Mouse (Mus musculus): ENCODE measurements around the gene Ncl. TPM values are rescaled to one million over a fixed set of nuclear protein-coding genes. Genes with fewer than 3 reads are reported as not detected.

The Ncl gene
- polyA plus RNA-seq, 1 experiment from 2014 or later = 285 TPM

- H3K4me1 ChIP-seq = peaks cover 22% of the 10 kb centered on the region
- H3K9ac ChIP-seq = peak overlapping the region; percentile 94
- ATAC-seq = peak; percentile 63
- peak overlapping the region; percentile 98 for H3K27ac ChIP-seq
- H3K9me3 ChIP-seq (replicated peaks) = no peaks in the 10 kb centered on the region
- peaks cover 43% of the 10 kb centered on the region for H3K36me3 ChIP-seq (ENCODE audit: poor library complexity, severe bottlenecking)
- H3K4me3 ChIP-seq = peak overlapping the region; percentile 91
- WGBS = under 1% methylated on average over 41 of the region's 41 CpGs
- peak overlapping the region; percentile 88 for H3K4me2 ChIP-seq
- H3K27me3 ChIP-seq = no peaks in the 10 kb centered on the region
These were observed 833 bp downstream of the Ncl start for GRCm38 (mm10) chr1:86358229-86358905.

DNA sequence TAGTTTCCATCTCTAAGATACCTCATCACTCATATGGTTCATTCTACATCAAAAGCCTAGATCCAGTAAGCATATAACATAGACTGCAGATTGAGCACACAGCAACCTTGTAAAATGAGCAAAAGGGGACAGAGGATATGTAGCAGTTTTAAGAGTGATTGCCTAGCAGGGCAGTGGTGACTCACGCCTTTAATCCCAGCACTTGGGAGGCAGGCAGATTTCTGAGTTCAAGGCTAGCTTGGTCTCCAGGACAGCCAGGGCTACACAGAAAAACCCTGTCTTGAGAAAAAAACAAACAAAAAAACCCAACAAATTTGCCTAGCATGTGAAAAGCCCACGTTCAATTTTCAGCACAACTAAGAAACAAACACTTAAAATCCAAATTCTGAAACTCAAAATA lies 5.0 kb downstream of the Ncl start:
- 92% methylated on average over 2 of the region's 2 CpGs for WGBS
- H3K27me3 ChIP-seq = no peaks in the 10 kb centered on the region
- ATAC-seq = no peak
- H3K27ac ChIP-seq = no peak overlapping the region
- no peak overlapping the region for H3K4me3 ChIP-seq
- no peak overlapping the region for H3K9ac ChIP-seq
- H3K36me3 ChIP-seq (ENCODE audit: poor library complexity, severe bottlenecking) = peaks cover 83% of the 10 kb centered on the region
- no peak overlapping the region for H3K4me2 ChIP-seq
- no peaks in the 10 kb centered on the region for H3K9me3 ChIP-seq (replicated peaks)
- H3K4me1 ChIP-seq = peaks cover 8% of the 10 kb centered on the region

GRCm38 (mm10) chr1:86350576-86350975 lies 8.6 kb downstream of the Ncl start:
- no peak overlapping the region for H3K9ac ChIP-seq
- H3K9me3 ChIP-seq (replicated peaks) = no peaks in the 10 kb centered on the region
- peaks cover 93% of the 10 kb centered on the region for H3K36me3 ChIP-seq (ENCODE audit: poor library complexity, severe bottlenecking)
- H3K4me1 ChIP-seq = no peaks in the 10 kb centered on the region
- no peak overlapping the region for H3K4me3 ChIP-seq
- no peak overlapping the region for H3K27ac ChIP-seq
- WGBS = 85% methylated on average over 8 of the region's 8 CpGs
- no peak overlapping the region for H3K4me2 ChIP-seq
- ATAC-seq = no peak
- no peaks in the 10 kb centered on the region for H3K27me3 ChIP-seq

DNA sequence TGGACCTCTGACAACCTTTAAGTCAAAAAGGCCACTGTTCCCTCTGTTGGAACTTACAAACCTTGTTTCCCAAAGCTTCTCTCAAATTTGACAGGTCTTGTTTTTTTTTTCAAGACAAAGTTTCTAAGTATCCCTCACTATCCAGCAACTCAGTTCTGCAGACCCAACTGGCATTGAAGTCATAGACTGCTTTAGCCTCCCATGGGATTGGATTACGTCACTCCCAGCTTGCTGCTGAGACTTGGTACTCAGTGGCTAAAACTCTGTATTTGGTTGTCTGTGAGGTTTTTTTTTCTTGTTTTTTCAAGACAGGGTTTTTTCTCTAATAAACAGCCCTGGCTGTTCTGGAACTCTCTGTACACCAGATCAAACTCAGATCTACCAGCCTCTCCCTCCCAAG lies 9.5 kb downstream of the Ncl start:
- Histone ChIP-seq H3K4me2 (no peak overlapping the region), H3K9ac (no peak overlapping the region), H3K27me3 (no peaks in the 10 kb centered on the region), H3K27ac (no peak overlapping the region), H3K4me1 (no peaks in the 10 kb centered on the region), H3K9me3 (replicated peaks) (no peaks in the 10 kb centered on the region), H3K4me3 (no peak overlapping the region), H3K36me3 (ENCODE audit: poor library complexity, severe bottlenecking) (peaks cover 84% of the 10 kb centered on the region)
- ATAC-seq = no peak
- 94% methylated on average over 1 of the region's 1 CpGs for WGBS

- 90% methylated on average over 3 of the region's 3 CpGs for WGBS
- Histone ChIP-seq H3K4me2 (no peak overlapping the region), H3K4me1 (no peaks in the 10 kb centered on the region)
These were observed 10.0 kb downstream of the Ncl start for GRCm38 (mm10) chr1:86349201-86349600.

DNA sequence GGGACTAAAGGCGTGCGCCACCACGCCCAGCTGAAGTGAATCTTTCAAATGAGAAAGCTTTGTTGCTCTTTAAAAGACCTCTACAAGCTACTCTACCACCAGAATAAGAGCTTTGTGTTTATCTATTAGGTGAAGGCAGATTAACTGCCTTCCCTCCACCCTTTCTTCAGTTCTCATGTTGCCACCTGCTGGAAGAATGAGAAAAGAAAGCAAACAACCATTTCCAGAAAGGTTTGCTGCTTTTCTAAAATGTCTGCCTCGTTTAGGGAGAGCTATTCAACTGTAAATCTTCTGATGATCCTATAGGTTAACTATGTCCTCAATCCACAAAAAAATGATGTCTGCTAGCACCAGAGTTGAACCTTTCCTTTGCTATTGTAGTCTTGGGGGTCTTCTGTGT lies 10.4 kb downstream of the Ncl start:
- Histone ChIP-seq H3K27me3 (no peaks in the 10 kb centered on the region), H3K9ac (no peak overlapping the region), H3K4me3 (no peak overlapping the region), H3K4me1 (no peaks in the 10 kb centered on the region), H3K36me3 (ENCODE audit: poor library complexity, severe bottlenecking) (peaks cover 75% of the 10 kb centered on the region), H3K27ac (no peak overlapping the region), H3K9me3 (replicated peaks) (no peaks in the 10 kb centered on the region), H3K4me2 (no peak overlapping the region)
- ATAC-seq = 0 out of 2 replicates have a peak, but pooled peaks have one; percentile 27
- WGBS = 65% methylated on average over 4 of the region's 4 CpGs

More at GRCm38 (mm10) chr1:86349201-86349600, 10.0 kb downstream of the Ncl start:
- Histone ChIP-seq H3K9ac (no peak overlapping the region), H3K4me3 (no peak overlapping the region), H3K27me3 (no peaks in the 10 kb centered on the region), H3K9me3 (replicated peaks) (no peaks in the 10 kb centered on the region), H3K27ac (no peak overlapping the region), H3K36me3 (ENCODE audit: poor library complexity, severe bottlenecking) (peaks cover 79% of the 10 kb centered on the region)
- no peak for ATAC-seq

DNA sequence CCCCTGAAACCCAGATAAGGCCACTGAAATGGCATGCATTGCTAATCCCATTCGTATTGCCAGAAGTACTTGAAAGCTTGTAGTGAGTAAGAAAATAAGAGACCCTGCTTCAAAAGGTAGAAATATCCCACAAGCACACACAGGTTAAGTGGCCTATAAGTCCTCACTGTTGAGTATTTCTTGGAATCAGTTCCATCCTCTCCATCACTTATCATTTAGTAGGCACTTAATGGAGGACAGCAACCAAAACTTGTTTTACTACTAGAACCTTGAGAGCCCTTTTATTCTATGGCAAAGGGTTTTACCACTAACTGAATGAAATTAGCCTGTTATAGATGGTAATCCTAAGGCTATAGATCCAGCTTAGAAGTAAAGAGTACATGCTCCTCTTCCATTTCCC lies 11.1 kb downstream of the Ncl start:
- 70% methylated on average over 1 of the region's 1 CpGs for WGBS
- H3K27ac ChIP-seq = no peak overlapping the region
- H3K4me2 ChIP-seq = no peak overlapping the region
- H3K27me3 ChIP-seq = no peaks in the 10 kb centered on the region
- no peak overlapping the region for H3K4me3 ChIP-seq
- H3K9me3 ChIP-seq (replicated peaks) = no peaks in the 10 kb centered on the region
- peaks cover 68% of the 10 kb centered on the region for H3K36me3 ChIP-seq (ENCODE audit: poor library complexity, severe bottlenecking)
- H3K4me1 ChIP-seq = no peaks in the 10 kb centered on the region
- H3K9ac ChIP-seq = no peak overlapping the region
- ATAC-seq = no peak

DNA sequence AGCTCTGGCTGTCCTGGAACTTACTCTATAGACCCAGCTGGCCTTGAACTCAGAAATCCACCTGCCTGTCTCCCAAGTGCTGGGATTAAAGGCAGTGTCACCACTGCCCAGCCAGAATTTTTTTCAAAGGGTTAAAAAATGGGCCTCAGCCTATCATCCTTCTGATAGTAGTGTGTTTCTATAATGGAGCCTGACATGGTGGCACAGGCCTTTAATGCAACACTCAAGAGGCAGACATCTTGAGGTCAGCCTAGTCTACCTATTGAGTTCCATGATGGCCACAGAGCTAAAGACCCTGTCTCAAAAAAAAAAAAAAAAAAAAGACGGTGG lies 11.5 kb downstream of the Ncl start:
- H3K36me3 ChIP-seq (ENCODE audit: poor library complexity, severe bottlenecking) = peaks cover 66% of the 10 kb centered on the region
- H3K4me2 ChIP-seq = no peak overlapping the region
- no peaks in the 10 kb centered on the region for H3K27me3 ChIP-seq
- H3K9me3 ChIP-seq (replicated peaks) = no peaks in the 10 kb centered on the region
- no peak overlapping the region for H3K9ac ChIP-seq
- no peak for ATAC-seq
- no peak overlapping the region for H3K4me3 ChIP-seq
- H3K4me1 ChIP-seq = no peaks in the 10 kb centered on the region
- 47% methylated on average over 1 of the region's 1 CpGs for WGBS
- H3K27ac ChIP-seq = no peak overlapping the region

GRCm38 (mm10) chr1:86346851-86347715 lies 12.1 kb downstream of the Ncl start:
- 81% methylated on average over 3 of the region's 3 CpGs for WGBS
- H3K27ac ChIP-seq = no peak overlapping the region
- no peak overlapping the region for H3K4me3 ChIP-seq
- H3K36me3 ChIP-seq (ENCODE audit: poor library complexity, severe bottlenecking) = peaks cover 60% of the 10 kb centered on the region
- H3K9ac ChIP-seq = no peak overlapping the region
- no peaks in the 10 kb centered on the region for H3K4me1 ChIP-seq
- no peaks in the 10 kb centered on the region for H3K27me3 ChIP-seq
- no peak for ATAC-seq
- no peak overlapping the region for H3K4me2 ChIP-seq
- H3K9me3 ChIP-seq (replicated peaks) = no peaks in the 10 kb centered on the region

- 93% methylated on average over 4 of the region's 4 CpGs for WGBS
- no peak for ATAC-seq
These were observed 13.2 kb downstream of the Ncl start for GRCm38 (mm10) chr1:86345956-86346355.

GRCm38 (mm10) chr1:86345069-86345468 lies 14.1 kb downstream of the Ncl start:
- H3K4me2 ChIP-seq = no peak overlapping the region
- H3K27ac ChIP-seq = no peak overlapping the region
- no peak for ATAC-seq
- WGBS = 94% methylated on average over 4 of the region's 4 CpGs
- H3K4me1 ChIP-seq = no peaks in the 10 kb centered on the region
- no peaks in the 10 kb centered on the region for H3K9me3 ChIP-seq (replicated peaks)
- no peak overlapping the region for H3K9ac ChIP-seq
- H3K27me3 ChIP-seq = no peaks in the 10 kb centered on the region
- no peak overlapping the region for H3K4me3 ChIP-seq
- peaks cover 40% of the 10 kb centered on the region for H3K36me3 ChIP-seq (ENCODE audit: poor library complexity, severe bottlenecking)

More at GRCm38 (mm10) chr1:86345956-86346355, 13.2 kb downstream of the Ncl start:
- H3K4me2 ChIP-seq = no peak overlapping the region
- H3K27me3 ChIP-seq = no peaks in the 10 kb centered on the region
- H3K9me3 ChIP-seq (replicated peaks) = no peaks in the 10 kb centered on the region
- H3K9ac ChIP-seq = no peak overlapping the region
- H3K4me3 ChIP-seq = no peak overlapping the region
- peaks cover 49% of the 10 kb centered on the region for H3K36me3 ChIP-seq (ENCODE audit: poor library complexity, severe bottlenecking)
- no peak overlapping the region for H3K27ac ChIP-seq
- no peaks in the 10 kb centered on the region for H3K4me1 ChIP-seq

- Histone ChIP-seq H3K9ac (no peak overlapping the region), H3K36me3 (ENCODE audit: poor library complexity, severe bottlenecking) (peaks cover 31% of the 10 kb centered on the region), H3K27me3 (no peaks in the 10 kb centered on the region), H3K27ac (no peak overlapping the region), H3K9me3 (replicated peaks) (no peaks in the 10 kb centered on the region), H3K4me3 (no peak overlapping the region), H3K4me2 (no peak overlapping the region), H3K4me1 (no peaks in the 10 kb centered on the region)
- WGBS = 85% methylated on average over 4 of the region's 4 CpGs
- no peak for ATAC-seq
These were observed 15.0 kb downstream of the Ncl start for GRCm38 (mm10) chr1:86343969-86344861.

All from forebrain, embryonic 13.5 days (tissue).